ENCODE assay signal across 8 mouse cellular contexts in genomic region chr8:106619549-106620245, GRCm38 (mm10). TPM values are rescaled to one million over a fixed set of nuclear protein-coding genes. Genes with fewer than 3 reads are reported as not detected.
DNase-seq lines count a peak whose midpoint lies in the region; ATAC-seq lines count a peak whose summit lies in the region.

No protein-coding gene starts in this region.

- ATAC-seq in erythroblast, adult 5-6 weeks (replicated peaks; ENCODE audit: low FRiP score, poor library complexity, severe bottlenecking) = no peak

- DNase-seq in gastrocnemius, adult 18-20 months (ENCODE audit: low spot score) = peak; percentile 6
- DNase-seq in gastrocnemius, postnatal 36 days = no peak
- DNase-seq in adrenal gland, postnatal 10 days = peak; percentile 50
- peak; percentile 26 for DNase-seq in heart, adult 8-10 months (ENCODE audit: low spot score)
- peak; percentile 85 for DNase-seq in kidney, postnatal 10 days
- peak; percentile 79 to 84 for DNase-seq in lung, postnatal 4 days
- DNase-seq in right cerebral cortex, adult 18-20 months = no peak

- intact Hi-C loops in gastrocnemius, postnatal 36 days (cut with DNase I) = no loop called here

RNA-seq across cellular contexts. Expression of gene Cdh1, which starts 16.5 kb away (rescaled TPM):
- total RNA-seq in gastrocnemius, adult 18-20 months (2021) = under 1 TPM; 0.25 to 0.57 TPM
- total RNA-seq in gastrocnemius, postnatal 36 days (2021) = under 1 TPM; 0.18 to 0.37 TPM
- total RNA-seq in adrenal gland, postnatal 10 days (2021) = 1 to 10 TPM; 4.1 to 8.1 TPM
- total RNA-seq in heart, adult 8-10 months (2022) = under 1 TPM in 1 of 4 experiments, not detected in 3; 0.23 TPM
- total RNA-seq in erythroblast, adult 5-6 weeks (2015; ENCODE audit: low replicate concordance) = 0.96 and 2.9 TPM in 2 replicates
- total RNA-seq in erythroblast, adult 5-6 weeks (2017; ENCODE audit: low replicate concordance) = 0.84 and 1.2 TPM in 2 replicates

RNA-seq across cellular contexts. Expression of gene Gm10073, which starts 46.4 kb away (rescaled TPM):
- 100 to 1,000 TPM in 1 of 2 experiments, 10 to 100 TPM in 1; 91.6 to 114 TPM for total RNA-seq in gastrocnemius, adult 18-20 months (2021)
- total RNA-seq in gastrocnemius, postnatal 36 days (2021) = 10 to 100 TPM; 77.3 to 89.2 TPM
- 100 to 1,000 TPM; 131 to 143 TPM for total RNA-seq in adrenal gland, postnatal 10 days (2021)
- 100 to 1,000 TPM in 3 of 4 experiments, 10 to 100 TPM in 1; 97.6 to 119 (median 113) TPM for total RNA-seq in heart, adult 8-10 months (2022)
- total RNA-seq in erythroblast, adult 5-6 weeks (2015; ENCODE audit: low replicate concordance) = 20.6 and 31.1 TPM in 2 replicates
- not detected in 2 replicates for total RNA-seq in erythroblast, adult 5-6 weeks (2017; ENCODE audit: low replicate concordance)

Comparison
In these comparisons a context has a peak if more than half of its experiments do, and no peak if none do; other contexts are left out.
1. DNase-seq: peak in gastrocnemius, adult 18-20 months (single experiment), adrenal gland, postnatal 10 days (single experiment), heart, adult 8-10 months (single experiment), kidney, postnatal 10 days (single experiment) and lung, postnatal 4 days (2 of 2); none in gastrocnemius, postnatal 36 days (0 of 2) and right cerebral cortex, adult 18-20 months (single experiment).